Mouse (Mus musculus) 416B (cell line): ENCODE measurements at regions not wholly inside any gene's neighbourhood (a gene's known extent, or its start where the extent isn't known, plus 50 kb on each side); places are given as distances from the start of the nearest gene placed in this dataset.

Experiments
- DNase-seq: peaks from one replicate; pipeline ENCODE4 v3.0.0; 2011; ENCODE audit warnings: low read depth

GRCm38 (mm10) chr7:68579666-68580065, 169.4 kb downstream of the Arrdc4 start:
- DNase-seq, result peak; percentile 74

DNA sequence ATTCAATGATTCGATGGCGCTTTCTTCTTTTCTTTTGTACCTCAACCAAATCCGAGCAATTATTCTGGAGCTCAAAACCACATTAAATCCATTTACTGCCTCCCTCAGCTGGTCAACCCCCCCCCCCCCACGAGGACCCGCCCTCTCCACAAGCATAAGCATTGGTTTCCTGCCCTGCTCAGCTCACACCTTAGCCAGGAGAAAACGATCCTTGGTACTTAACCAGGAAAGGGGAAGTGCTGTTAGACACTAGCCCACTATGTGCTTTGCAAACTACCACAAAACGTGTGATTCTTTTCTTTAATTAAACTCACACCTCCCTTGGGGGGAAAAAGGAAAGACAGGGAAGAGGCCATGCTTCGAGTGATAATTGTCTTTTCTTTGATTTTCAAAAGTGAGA, 169.8 kb downstream of the Arrdc4 start:
- no peak for DNase-seq

DNA sequence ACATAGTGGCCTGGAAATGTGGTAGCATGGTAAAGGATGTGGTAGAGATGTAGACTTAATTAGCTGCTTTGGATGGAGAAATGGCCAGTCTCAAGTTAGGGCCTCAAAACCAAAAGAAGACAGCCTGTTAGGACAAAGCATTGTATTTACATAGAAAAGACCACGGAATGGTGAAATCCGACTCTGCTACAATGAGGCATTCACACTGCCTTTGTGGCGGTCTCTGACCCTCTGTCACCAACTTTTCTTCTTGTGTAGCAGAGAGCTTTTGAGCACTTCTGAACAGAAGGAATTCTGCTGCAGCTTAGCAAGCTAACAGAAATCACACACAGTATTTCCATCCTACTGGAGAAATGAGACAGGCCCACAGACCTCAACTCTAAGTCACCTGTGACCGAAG, 177.7 kb downstream of the Arrdc4 start:
- no peak for DNase-seq

- no peak for DNase-seq
Observed at GRCm38 (mm10) chr7:68568127-68568510, 180.9 kb downstream of the Arrdc4 start.

- no peak for DNase-seq
Observed at GRCm38 (mm10) chr7:68567452-68568126, 181.5 kb downstream of the Arrdc4 start.

- no peak for DNase-seq
Observed at GRCm38 (mm10) chr7:68559440-68560343, 189.3 kb downstream of the Arrdc4 start.

DNA sequence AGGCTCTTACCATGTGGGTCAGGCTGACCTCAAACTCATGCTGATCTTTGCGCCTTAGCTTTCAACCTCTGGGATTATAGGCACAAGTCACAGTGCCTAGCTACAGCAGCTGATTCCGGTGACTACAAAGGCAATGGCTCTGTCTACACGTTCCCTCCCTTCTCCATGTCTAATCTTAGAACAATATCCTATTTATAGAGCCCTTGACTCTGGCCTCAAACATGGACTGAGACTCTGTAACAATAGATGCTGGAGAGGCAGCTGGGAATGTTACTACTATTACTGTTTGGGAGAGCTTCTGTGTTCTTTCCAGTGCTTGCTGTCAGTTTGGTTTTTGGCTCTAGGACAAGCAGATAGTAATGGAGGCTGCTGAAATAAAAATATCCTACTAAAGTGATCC, 198.7 kb downstream of the Arrdc4 start:
- DNase-seq, result no peak

DNA sequence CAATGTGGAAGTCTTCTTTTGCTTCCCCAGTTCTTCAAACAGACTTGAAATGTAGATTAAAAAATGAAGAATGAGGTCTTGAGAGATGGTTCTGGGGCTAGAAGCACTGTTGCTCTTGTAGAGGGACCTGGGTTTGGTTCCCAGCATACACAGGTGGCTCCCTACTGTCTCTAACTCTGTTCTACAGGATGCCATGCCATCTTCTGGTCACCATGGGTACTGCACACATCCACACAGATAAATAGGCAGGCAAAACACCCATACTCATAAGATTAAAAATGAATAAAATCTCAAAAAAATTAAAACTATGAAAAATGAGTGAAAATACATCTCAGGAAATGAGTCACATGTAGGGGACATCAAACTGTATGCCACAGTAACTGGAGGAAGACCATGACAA, 200.9 kb downstream of the Arrdc4 start:
- peak; percentile 3 for DNase-seq

GRCm38 (mm10) chr7:68544136-68544535, 204.9 kb downstream of the Arrdc4 start:
- no peak for DNase-seq

- no peak for DNase-seq
Observed at GRCm38 (mm10) chr7:68509096-68509495, 235.5 kb downstream of the Fam169b start.

GRCm38 (mm10) chr7:68491143-68491810, 217.6 kb downstream of the Fam169b start:
- no peak for DNase-seq

DNA sequence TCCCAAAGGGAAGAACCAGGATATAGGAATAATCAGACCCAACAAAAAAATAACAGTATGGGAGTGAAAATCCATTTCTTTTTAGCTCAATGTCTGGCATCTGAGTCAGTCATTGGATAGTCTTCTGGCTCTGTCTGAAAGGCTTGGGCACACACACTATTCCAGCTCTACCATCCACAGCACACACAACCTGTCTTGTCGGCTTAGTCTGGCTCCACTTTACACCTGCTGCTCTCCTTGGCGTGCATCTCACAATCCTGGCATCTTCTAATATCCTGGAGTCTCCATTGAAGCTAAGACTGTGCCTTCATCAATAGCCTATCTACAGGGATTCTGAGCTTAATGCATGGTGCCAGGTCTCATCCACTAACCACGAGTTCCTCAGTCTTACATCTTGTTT, 213.0 kb downstream of the Fam169b start:
- no peak for DNase-seq

GRCm38 (mm10) chr7:68482553-68482952, 208.9 kb downstream of the Fam169b start:
- no peak for DNase-seq

DNA sequence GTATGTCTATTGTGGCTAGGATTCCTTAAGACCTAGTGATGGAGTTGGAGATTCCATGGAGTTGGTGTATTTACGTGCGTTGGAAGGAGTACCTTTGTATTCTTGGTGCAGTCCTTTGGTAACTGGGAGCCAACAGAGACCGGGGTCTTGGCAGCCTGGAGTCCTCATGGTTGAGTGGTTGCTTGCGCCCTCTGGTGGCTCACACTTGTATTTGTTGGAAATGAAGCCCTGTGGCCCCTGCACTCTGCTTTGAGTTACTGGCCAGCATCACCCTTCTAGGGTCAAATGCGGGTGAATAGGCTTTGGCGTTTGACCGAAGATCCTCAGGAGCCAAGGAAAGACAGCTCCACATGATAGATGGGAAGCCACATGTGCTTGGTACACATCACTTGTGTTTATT, 207.1 kb downstream of the Fam169b start:
- DNase-seq, result peak; percentile 50

- no peak for DNase-seq
Observed at GRCm38 (mm10) chr7:68480336-68480735, 206.7 kb downstream of the Fam169b start.

DNA sequence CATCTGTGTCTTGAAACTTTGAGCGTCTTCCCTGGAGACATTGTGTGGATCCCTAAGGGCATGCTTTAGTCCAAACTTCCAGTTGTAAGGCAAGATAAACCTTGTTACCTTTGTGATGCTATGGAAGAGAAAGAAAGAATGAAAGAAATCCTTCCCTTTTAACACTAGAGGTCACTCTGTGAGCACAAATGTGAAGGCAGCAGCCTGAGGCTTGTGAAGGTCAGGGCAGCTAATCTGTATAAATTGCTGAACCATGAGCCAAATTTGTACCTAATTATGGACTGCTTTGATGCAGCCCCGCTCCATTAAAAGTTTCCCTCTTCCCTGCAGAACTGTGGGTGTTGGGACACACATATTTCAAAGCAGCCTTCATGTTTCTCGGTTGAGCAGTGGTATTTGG, 204.4 kb downstream of the Fam169b start:
- DNase-seq, result peak; percentile 21

DNA sequence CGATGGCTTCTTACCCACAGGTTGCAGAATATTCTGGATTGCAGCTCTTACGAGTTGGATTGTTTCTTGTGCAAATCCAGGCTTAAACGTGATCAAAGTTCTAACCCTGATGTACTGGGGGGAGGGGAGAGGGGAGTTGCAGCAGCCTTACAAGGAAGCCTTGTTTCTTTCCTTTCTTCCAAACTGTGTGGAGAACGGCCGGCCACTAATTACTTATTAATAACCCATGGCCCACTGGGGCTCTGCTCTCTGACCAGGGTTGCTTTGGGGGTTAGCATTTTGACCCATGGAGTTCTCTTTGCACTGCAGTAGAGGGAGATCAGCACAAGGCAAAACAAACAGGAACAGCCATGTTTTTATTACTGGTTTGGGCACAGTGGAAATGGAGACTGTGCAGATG, 199.2 kb downstream of the Fam169b start:
- no peak for DNase-seq

GRCm38 (mm10) chr7:68470983-68471382, 197.3 kb downstream of the Fam169b start:
- no peak for DNase-seq

- no peak for DNase-seq
Observed at GRCm38 (mm10) chr7:68468574-68468973, 194.9 kb downstream of the Fam169b start.

DNA sequence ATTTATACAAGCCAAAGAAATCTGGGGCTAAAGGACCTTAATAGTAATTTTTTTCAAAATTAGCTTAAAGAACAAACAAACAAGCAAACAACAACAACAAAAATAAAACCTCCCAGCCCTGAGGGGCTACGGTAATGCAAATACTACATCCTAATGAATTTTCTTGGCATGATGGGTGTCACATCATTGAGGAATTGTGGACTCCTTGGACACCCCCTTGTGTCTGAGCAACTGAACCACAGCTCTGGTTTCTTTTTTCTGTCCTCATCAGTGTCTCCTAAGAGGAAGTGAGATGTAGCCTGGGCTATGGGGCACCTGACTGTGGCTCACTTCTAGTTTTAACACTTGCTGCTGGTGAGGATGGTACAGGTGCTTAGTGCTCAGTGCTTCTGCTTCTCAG, 184.2 kb downstream of the Fam169b start:
- DNase-seq, result no peak

- no peak for DNase-seq
Observed at GRCm38 (mm10) chr7:68455451-68455850, 181.8 kb downstream of the Fam169b start.

GRCm38 (mm10) chr7:68453028-68453692, 179.5 kb downstream of the Fam169b start:
- DNase-seq, result no peak
